Mouse (Mus musculus) MEL (cell line): ENCODE results near the gene Atg5. TPM values are rescaled to one million over a fixed set of nuclear protein-coding genes. Genes with fewer than 3 reads are reported as not detected.

Experiments
- DNase-seq: peaks from one replicate; pipeline ENCODE4 v3.0.0; 2011; ENCODE audit warnings: low read depth, low spot score
- H3K27ac ChIP-seq: 2 replicates; pipeline ENCODE4 v1.5.1; 2012; ENCODE audit warnings: low read depth, mild to moderate bottlenecking, control low read depth, low read length, moderate library complexity; ENCODE audit not compliant: control insufficient read depth
- H3K27me3 ChIP-seq, 2 experiments: fragments of 150-350 bp in 1 of 2; sonication (generic) in 1 of 2; 2 replicates each; pipeline ENCODE4 v1.6.1; 2012; ENCODE audit warnings: low read length in 2 of 2, mild to moderate bottlenecking in 2 of 2, improper control_type of control experiment in 1 of 2, moderate library complexity in 1 of 2; ENCODE audit not compliant: insufficient read depth in 2 of 2, control insufficient read depth in 1 of 2
- H3K36me3 ChIP-seq, 2 experiments: 2 replicates each; pipeline ENCODE4 v1.6.1; 2012 to 2014; ENCODE audit warnings: low read length in 2 of 2, improper control_type of control experiment in 1 of 2, inconsistent platforms in 1 of 2, mild to moderate bottlenecking in 1 of 2; ENCODE audit not compliant: insufficient read depth in 2 of 2, control insufficient read depth in 1 of 2
- H3K4me1 ChIP-seq, 2 experiments: fragments of 150-350 bp in 1 of 2; sonication (generic) in 1 of 2; 2 replicates each; pipeline ENCODE4 v1.6.1; 2012; ENCODE audit warnings: low read length in 2 of 2, improper control_type of control experiment in 1 of 2, mild to moderate bottlenecking in 1 of 2; ENCODE audit not compliant: insufficient read depth in 2 of 2, control insufficient read depth in 1 of 2
- H3K4me3 ChIP-seq, 2 experiments: fragments of 150-350 bp in 1 of 2; sonication (generic) in 1 of 2; 2 replicates each; pipeline ENCODE4 v1.5.1; 2012; ENCODE audit warnings: low read depth in 2 of 2, low read length in 2 of 2, mild to moderate bottlenecking in 2 of 2, moderate library complexity in 2 of 2, control low read depth in 1 of 2, improper control_type of control experiment in 1 of 2; ENCODE audit not compliant: control insufficient read depth in 1 of 2, insufficient read depth in 1 of 2
- H3K79me2 ChIP-seq: 2 replicates; pipeline ENCODE4 v1.6.1; 2012; ENCODE audit warnings: mild to moderate bottlenecking, low read length, moderate library complexity; ENCODE audit not compliant: control insufficient read depth, poor library complexity, insufficient read depth
- H3K9ac ChIP-seq: 2 replicates; pipeline ENCODE4 v1.6.1; 2012; ENCODE audit warnings: low read depth, mild to moderate bottlenecking, control low read depth, low read length, moderate library complexity; ENCODE audit not compliant: control insufficient read depth, poor library complexity, severe bottlenecking
- H3K9me3 ChIP-seq: fragments of 150-350 bp; sonication (generic); replicated peaks from 2 replicates; pipeline ENCODE4 v1.6.1; 2012; ENCODE audit warnings: mild to moderate bottlenecking, low read length, improper control_type of control experiment, moderate library complexity; ENCODE audit not compliant: insufficient read depth
- CHD1 ChIP-seq: IDR thresholded peaks from 2 replicates; pipeline ENCODE4 v1.6.1; 2012; ENCODE audit warnings: low read depth, mild to moderate bottlenecking, inconsistent platforms, low read length, improper control_type of control experiment
- CHD2 ChIP-seq: IDR thresholded peaks from 2 replicates; pipeline ENCODE4 v1.6.1; 2011; ENCODE audit warnings: low read length, improper control_type of control experiment
- GATA1 ChIP-seq: IDR thresholded peaks from 2 replicates; pipeline ENCODE4 v1.6.1; 2011; ENCODE audit warnings: low read depth, low read length, improper control_type of control experiment
- MAZ ChIP-seq: IDR thresholded peaks from 2 replicates; pipeline ENCODE4 v1.6.1; 2012; ENCODE audit warnings: low read depth, mild to moderate bottlenecking, inconsistent platforms, low read length, improper control_type of control experiment
- MYB ChIP-seq: IDR thresholded peaks from 2 replicates; pipeline ENCODE4 v1.6.1; 2011; ENCODE audit warnings: mild to moderate bottlenecking, low read depth, low read length, improper control_type of control experiment
- SMC3 ChIP-seq: IDR thresholded peaks from 2 replicates; pipeline ENCODE4 v1.6.1; 2011; ENCODE audit warnings: low read depth, low read length, improper control_type of control experiment
- TAL1 ChIP-seq: IDR thresholded peaks from 2 replicates; pipeline ENCODE4 v1.6.1; 2012; ENCODE audit warnings: mild to moderate bottlenecking, inconsistent platforms, low read length, moderate library complexity, mixed read lengths
- TBP ChIP-seq: IDR thresholded peaks from 2 replicates; pipeline ENCODE4 v1.8.0; 2011; ENCODE audit warnings: low read depth, low read length, improper control_type of control experiment
- TCF12 ChIP-seq: IDR thresholded peaks from 2 replicates; pipeline ENCODE4 v1.6.1; 2014; ENCODE audit warnings: low read depth, mild to moderate bottlenecking, inconsistent platforms, low read length, improper control_type of control experiment, moderate library complexity
- UBTF ChIP-seq: IDR thresholded peaks from 2 replicates; pipeline ENCODE4 v1.6.1; 2012; ENCODE audit warnings: low read depth, mild to moderate bottlenecking, inconsistent platforms, low read length, improper control_type of control experiment, moderate library complexity, borderline replicate concordance; ENCODE audit not compliant: insufficient read depth
- USF1 ChIP-seq: IDR thresholded peaks from 2 replicates; pipeline ENCODE4 v1.6.1; 2014; ENCODE audit warnings: low read depth, mild to moderate bottlenecking, inconsistent platforms, low read length, improper control_type of control experiment, moderate library complexity
- USF2 ChIP-seq, 2 experiments: IDR thresholded peaks; 2 replicates each; pipeline ENCODE4 v1.6.1; 2011 to 2012; ENCODE audit warnings: improper control_type of control experiment in 2 of 2, low read length in 2 of 2, borderline replicate concordance in 1 of 2, inconsistent platforms in 1 of 2, low read depth in 1 of 2, mild to moderate bottlenecking in 1 of 2; ENCODE audit not compliant: insufficient read depth in 1 of 2
- ZC3H11A ChIP-seq: IDR thresholded peaks from 2 replicates; pipeline ENCODE4 v1.6.1; 2012; ENCODE audit warnings: low read depth, mild to moderate bottlenecking, inconsistent platforms, low read length, improper control_type of control experiment
- ZNF384 ChIP-seq: IDR thresholded peaks from 2 replicates; pipeline ENCODE4 v1.6.1; 2012; ENCODE audit warnings: low read depth, mild to moderate bottlenecking, inconsistent platforms, low read length, improper control_type of control experiment
- polyA plus RNA-seq, 2 experiments: library from polyadenylated mRNA; stranded (reverse) in 1 of 2; unstranded in 1 of 2; fragments of >175 nt in 1 of 2; fragments of >200 nt in 1 of 2; gene quantifications; 2 replicates each; pipeline versions ENCODE4 v1.2.1 to v1.2.4; 2012; ENCODE audit warnings: low replicate concordance in 2 of 2, low read depth in 1 of 2; ENCODE audit not compliant: insufficient read length in 2 of 2, insufficient read depth in 1 of 2, missing spikeins in 1 of 2
- total RNA-seq: library from RNA; depleted of rRNA; stranded (reverse); fragments of 300-350 nt; gene quantifications from 2 replicates; pipeline ENCODE4 v1.2.3, GENCODE M21; 2012

The Atg5 gene
- total and polyA plus RNA-seq, 3 experiments, result 28.8 to 30.2 TPM; not detected in 1

DNA sequence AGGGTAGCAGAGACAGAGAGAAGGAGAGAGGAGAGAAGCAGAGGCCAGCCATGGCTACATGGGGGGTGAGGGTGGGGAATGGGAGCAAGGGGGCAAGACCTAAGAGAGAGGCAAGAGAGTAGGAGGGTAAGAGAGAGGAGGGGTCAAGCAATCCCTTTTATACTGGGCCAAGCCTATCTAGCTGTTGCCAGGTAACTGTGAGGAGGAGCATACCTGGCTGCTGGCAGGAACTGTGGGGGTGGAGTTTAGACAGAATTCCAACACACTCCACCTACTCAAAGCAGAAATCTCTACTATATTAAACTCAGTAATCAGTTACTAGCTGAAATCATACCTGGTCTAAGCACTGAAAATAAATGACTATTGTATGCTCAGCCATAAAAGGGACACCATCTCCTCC, 1.6 kb upstream of the Atg5 start:
- H3K27me3 ChIP-seq, result no peaks in the 10 kb centered on the region
- H3K4me1 ChIP-seq, result peaks cover 0 to 13% of the 10 kb centered on the region in 2 experiments; a peak in 3 of 4 replicates
- no peak overlapping the region for H3K27ac ChIP-seq
- H3K9me3 ChIP-seq, result no peaks in the 10 kb centered on the region
- H3K79me2 ChIP-seq, result peaks cover 25% of the 10 kb centered on the region
- no peak for DNase-seq
- H3K36me3 ChIP-seq, result peaks cover 0 to 10% of the 10 kb centered on the region in 2 experiments; a peak in 2 of 4 replicates
- no peak overlapping the region for H3K9ac ChIP-seq
- TF ChIP-seq ZNF384, result no peak
- TF ChIP-seq USF2 (IDR thresholded peaks at IDR 0.05; ENCODE audit: borderline replicate concordance in 1 of 2, insufficient read depth in 1 of 2, low read depth in 1 of 2, low read length in 2 of 2), result no peak
- TF ChIP-seq CHD2, result no peak
- TF ChIP-seq MAZ, result no peak
- TF ChIP-seq TCF12, result no peak
- TF ChIP-seq ZC3H11A, result no peak
- TF ChIP-seq CHD1, result no peak
- TF ChIP-seq GATA1, result no peak
- no peak for TF ChIP-seq SMC3
- no peak for TF ChIP-seq TBP
- no peak for TF ChIP-seq MYB
- no peak for TF ChIP-seq USF1
- TF ChIP-seq, all 39 proteins: peak for 0
- no peak overlapping the region for H3K4me3 ChIP-seq

DNA sequence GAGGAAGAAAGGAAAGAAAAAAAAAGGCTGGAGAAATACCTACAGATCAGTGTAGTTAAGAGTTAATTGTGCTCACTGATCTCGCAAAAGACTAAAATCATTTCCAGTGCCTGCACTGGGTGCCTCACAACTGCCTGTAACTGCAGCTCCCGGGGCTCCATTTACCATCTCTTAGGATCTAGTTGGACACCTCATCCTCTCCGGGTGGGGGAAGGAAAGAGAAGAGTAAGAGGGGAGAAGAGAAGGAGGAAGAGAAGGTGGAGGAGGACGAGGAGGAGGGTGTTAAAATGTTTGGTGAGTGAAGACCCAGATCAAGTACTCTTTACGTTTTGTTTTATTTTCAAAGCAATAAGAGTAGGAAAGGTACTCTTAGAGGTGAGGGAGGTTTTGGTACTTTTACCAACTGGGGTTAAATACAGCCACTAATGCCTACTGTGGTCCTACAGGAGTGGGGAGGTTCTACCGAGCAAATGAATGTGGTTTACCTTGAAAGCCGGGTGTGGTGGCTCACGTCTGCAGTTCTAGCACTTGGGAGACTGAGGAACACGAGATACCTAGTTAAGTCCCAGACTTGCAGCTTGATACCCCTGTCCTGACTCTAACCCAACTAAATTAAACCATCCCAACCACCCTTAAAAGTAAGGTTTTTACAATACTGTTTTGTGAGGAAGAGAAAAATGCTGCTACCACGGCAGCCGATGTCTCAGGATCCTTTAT, 574 bp upstream of the Atg5 start:
- Histone ChIP-seq H3K36me3 (peaks cover 0 to 10% of the 10 kb centered on the region in 2 experiments; a peak in 2 of 4 replicates), H3K79me2 (peaks cover 25% of the 10 kb centered on the region), H3K4me1 (peaks cover 0 to 13% of the 10 kb centered on the region in 2 experiments; a peak in 3 of 4 replicates), H3K9ac (peak overlapping the region; percentile 94), H3K27me3 (no peaks in the 10 kb centered on the region), H3K9me3 (no peaks in the 10 kb centered on the region), H3K4me3 (peak overlapping the region; percentile 84 to 93), H3K27ac (peak overlapping the region; percentile 78)
- DNase-seq, result peak; percentile 52
- 0 out of 2 replicates have a peak, but pooled peaks have one; percentile 24 for TF ChIP-seq ZNF384
- TF ChIP-seq TAL1, result no peak
- TF ChIP-seq SMC3, result no peak
- TF ChIP-seq UBTF, result no peak
- TF ChIP-seq, all 39 proteins: peak for 1
